Mouse (Mus musculus) heart, adult 9 months (tissue): Measurements from ENCODE around the gene Tlr8.

Experiments
- DNase-seq, 2 experiments: peaks; one replicate each; pipeline ENCODE4 v3.0.0; 2022; ENCODE audit warnings: low spot score in 2 of 2

The Tlr8 gene

GRCm38 (mm10) chrX:167205813-167206520 lies 58.2 kb downstream of the Tlr8 start:
- DNase-seq = no peak

GRCm38 (mm10) chrX:167201365-167201764 lies 62.8 kb downstream of the Tlr8 start:
- DNase-seq = no peak

GRCm38 (mm10) chrX:167195228-167195649 lies 68.9 kb downstream of the Tlr8 start:
- DNase-seq = no peak
